Mouse (Mus musculus): ENCODE data around the gene Cldn4. TPM values are rescaled to one million over a fixed set of nuclear protein-coding genes. Genes with fewer than 3 reads are reported as not detected.
A peak's percentile ranks its signal among the peaks of the same experiment; 100 is the strongest.

Gene Cldn4
- polyA plus RNA-seq, 1 experiment from 2014 or later, result 16.9 TPM

DNA sequence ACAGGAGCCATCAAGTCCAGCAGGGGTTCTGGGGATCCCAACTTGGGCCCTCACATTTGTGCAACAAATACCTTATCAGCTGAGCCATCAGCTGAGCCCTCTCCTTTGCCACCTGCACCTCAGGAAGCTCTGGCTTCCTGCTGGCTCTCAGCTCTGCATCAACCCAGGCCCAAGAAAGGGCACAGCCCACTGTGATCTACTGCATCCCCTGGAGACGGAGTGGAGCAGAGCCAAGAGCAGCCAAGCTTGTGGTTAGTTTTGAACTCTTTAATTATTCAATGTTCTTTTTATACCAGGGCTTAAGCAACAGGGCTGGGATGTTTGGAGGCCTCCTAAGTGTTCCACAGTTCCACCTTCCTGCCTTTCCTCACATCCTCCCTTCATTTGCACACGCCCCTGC, 13.7 kb upstream of the Cldn4 start:
- no peaks in the 10 kb centered on the region for H3K4me1 ChIP-seq (ENCODE audit: control insufficient read depth, insufficient read depth, low read length)
- no peak overlapping the region for H3K9ac ChIP-seq (replicated peaks; ENCODE audit: low read length)
- H3K4me3 ChIP-seq (ENCODE audit: low read depth, low read length), result no peak overlapping the region
- H3K4me2 ChIP-seq (ENCODE audit: low read depth, low read length), result no peak overlapping the region
- no peak overlapping the region for H3K27ac ChIP-seq (replicated peaks; ENCODE audit: low read depth, low read length)
- H3K9me3 ChIP-seq (replicated peaks; ENCODE audit: control insufficient read depth, low read length), result no peaks in the 10 kb centered on the region
- no peaks in the 10 kb centered on the region for H3K36me3 ChIP-seq (replicated peaks; ENCODE audit: control insufficient read depth, insufficient read depth, low read depth, low read length)
- ATAC-seq (replicated peaks; ENCODE audit: insufficient number of reproducible peaks, low FRiP score, low TSS enrichment, low read depth), result no peak
- DNase-seq (ENCODE audit: low spot score), result no peak
- H3K27me3 ChIP-seq (ENCODE audit: control insufficient read depth, insufficient read depth, low read length), result no peaks in the 10 kb centered on the region
- WGBS, result 70% methylated on average over 2 of the region's 2 CpGs

DNA sequence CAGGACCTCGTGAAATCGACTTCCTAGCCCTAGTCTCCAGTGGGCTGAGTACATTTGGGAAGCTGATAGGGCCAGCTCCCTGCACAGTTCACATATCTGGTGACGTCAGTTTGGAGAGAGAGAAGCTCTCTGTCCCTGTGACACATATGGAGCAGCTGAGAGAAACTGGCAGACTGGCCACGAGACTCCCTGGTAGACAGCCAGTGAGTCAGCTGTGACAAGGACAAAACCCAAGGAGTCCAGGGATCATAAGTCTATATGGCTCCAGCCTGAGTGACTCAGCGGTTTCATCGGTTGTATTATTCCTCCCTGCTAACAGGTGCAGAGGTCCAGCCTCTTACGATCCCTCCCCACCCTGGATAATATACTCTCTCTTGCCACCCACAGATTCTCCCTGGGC, 12.4 kb upstream of the Cldn4 start:
- no peaks in the 10 kb centered on the region for H3K27me3 ChIP-seq (ENCODE audit: control insufficient read depth, insufficient read depth, low read length)
- DNase-seq (ENCODE audit: low spot score) (no peak), ATAC-seq (replicated peaks; ENCODE audit: insufficient number of reproducible peaks, low FRiP score, low TSS enrichment, low read depth) (no peak)
- H3K4me2 ChIP-seq (ENCODE audit: low read depth, low read length), result no peak overlapping the region
- H3K4me3 ChIP-seq (ENCODE audit: low read depth, low read length), result no peak overlapping the region
- 72% methylated on average over 7 of the region's 7 CpGs for WGBS
- H3K36me3 ChIP-seq (replicated peaks; ENCODE audit: control insufficient read depth, insufficient read depth, low read depth, low read length), result no peaks in the 10 kb centered on the region
- no peak overlapping the region for H3K9ac ChIP-seq (replicated peaks; ENCODE audit: low read length)
- no peak overlapping the region for H3K27ac ChIP-seq (replicated peaks; ENCODE audit: low read depth, low read length)
- H3K4me1 ChIP-seq (ENCODE audit: control insufficient read depth, insufficient read depth, low read length), result no peaks in the 10 kb centered on the region
- H3K9me3 ChIP-seq (replicated peaks; ENCODE audit: control insufficient read depth, low read length), result no peaks in the 10 kb centered on the region

DNA sequence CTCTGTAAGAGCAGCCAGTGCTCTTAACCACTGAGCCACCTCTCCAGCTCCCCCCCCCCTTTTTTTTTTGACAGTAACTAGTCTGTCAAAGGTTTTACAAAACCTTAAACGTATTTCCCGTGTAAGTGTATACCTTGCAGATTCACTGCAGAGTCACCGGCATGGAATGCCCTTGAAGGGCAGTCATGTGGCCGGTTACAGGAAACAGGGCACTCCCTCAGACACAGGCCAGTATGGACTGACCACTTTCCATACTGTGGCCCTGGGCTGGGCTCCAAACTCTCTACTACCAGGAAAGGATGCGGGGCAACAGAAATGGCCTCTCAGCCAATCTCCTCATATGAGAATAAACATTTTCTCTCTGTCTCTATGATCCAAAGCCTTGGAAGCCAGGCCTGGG, 8.8 kb upstream of the Cldn4 start:
- ATAC-seq (replicated peaks; ENCODE audit: insufficient number of reproducible peaks, low FRiP score, low TSS enrichment, low read depth), result no peak
- 68% methylated on average over 5 of the region's 5 CpGs for WGBS
- H3K4me2 ChIP-seq (ENCODE audit: low read depth, low read length), result no peak overlapping the region
- no peak for DNase-seq (ENCODE audit: low spot score)
- no peak overlapping the region for H3K9ac ChIP-seq (replicated peaks; ENCODE audit: low read length)
- H3K27ac ChIP-seq (replicated peaks; ENCODE audit: low read depth, low read length), result no peak overlapping the region
- no peaks in the 10 kb centered on the region for H3K36me3 ChIP-seq (replicated peaks; ENCODE audit: control insufficient read depth, insufficient read depth, low read depth, low read length)
- H3K27me3 ChIP-seq (ENCODE audit: control insufficient read depth, insufficient read depth, low read length), result no peaks in the 10 kb centered on the region
- no peaks in the 10 kb centered on the region for H3K4me1 ChIP-seq (ENCODE audit: control insufficient read depth, insufficient read depth, low read length)
- H3K4me3 ChIP-seq (ENCODE audit: low read depth, low read length), result no peak overlapping the region
- no peaks in the 10 kb centered on the region for H3K9me3 ChIP-seq (replicated peaks; ENCODE audit: control insufficient read depth, low read length)

DNA sequence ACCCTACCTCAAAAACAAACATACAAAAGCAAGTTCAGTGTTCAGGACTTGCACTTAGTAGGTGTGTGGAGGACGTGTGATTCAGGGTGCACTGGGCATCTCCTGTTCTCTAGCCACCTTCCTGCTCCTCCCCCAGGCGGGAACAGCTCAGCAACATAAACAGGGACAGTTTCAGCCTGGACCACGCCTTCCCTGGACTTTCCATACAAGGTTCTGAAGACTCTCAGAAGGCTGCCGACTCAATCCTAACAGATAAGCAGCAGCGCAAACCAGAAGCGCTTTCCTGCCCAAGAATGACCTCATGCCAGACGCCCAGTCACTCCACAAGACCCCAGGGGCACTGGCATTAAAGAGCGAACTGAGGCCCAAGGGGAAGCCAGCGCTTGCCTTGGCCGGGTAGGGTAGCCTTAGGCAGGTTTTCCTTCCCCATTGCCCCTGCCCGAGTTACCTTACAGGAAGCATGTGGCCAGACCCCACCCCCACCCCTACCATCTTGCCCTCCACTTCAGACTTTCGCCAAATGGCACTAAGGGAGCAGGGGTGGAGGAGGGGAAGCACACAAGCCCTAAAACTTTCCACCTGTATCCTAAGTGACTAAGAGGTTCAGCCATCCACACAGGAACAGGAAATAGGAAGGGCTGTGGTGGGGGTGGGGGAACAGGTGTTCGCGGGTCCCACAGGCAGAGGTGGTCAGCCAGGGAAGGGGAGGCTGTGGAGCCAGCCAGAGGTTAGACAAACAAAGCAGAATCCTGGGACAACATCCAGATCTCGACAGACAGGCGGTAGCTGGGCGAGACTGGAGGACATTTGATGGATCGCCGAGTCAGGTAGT, 4.5 kb upstream of the Cldn4 start:
- no peak for DNase-seq (ENCODE audit: low spot score)
- no peak overlapping the region for H3K4me2 ChIP-seq (ENCODE audit: low read depth, low read length)
- no peak for ATAC-seq (replicated peaks; ENCODE audit: insufficient number of reproducible peaks, low FRiP score, low TSS enrichment, low read depth)
- no peak overlapping the region for H3K9ac ChIP-seq (replicated peaks; ENCODE audit: low read length)
- peaks cover 2% of the 10 kb centered on the region; the same call in 1 of the 2 replicates for H3K4me1 ChIP-seq (ENCODE audit: control insufficient read depth, insufficient read depth, low read length)
- H3K4me3 ChIP-seq (ENCODE audit: low read depth, low read length), result no peak overlapping the region
- no peak overlapping the region for H3K27ac ChIP-seq (replicated peaks; ENCODE audit: low read depth, low read length)
- WGBS, result 37% methylated on average over 19 of the region's 19 CpGs
- no peaks in the 10 kb centered on the region for H3K9me3 ChIP-seq (replicated peaks; ENCODE audit: control insufficient read depth, low read length)
- no peaks in the 10 kb centered on the region for H3K36me3 ChIP-seq (replicated peaks; ENCODE audit: control insufficient read depth, insufficient read depth, low read depth, low read length)
- H3K27me3 ChIP-seq (ENCODE audit: control insufficient read depth, insufficient read depth, low read length), result peaks cover 14% of the 10 kb centered on the region

DNA sequence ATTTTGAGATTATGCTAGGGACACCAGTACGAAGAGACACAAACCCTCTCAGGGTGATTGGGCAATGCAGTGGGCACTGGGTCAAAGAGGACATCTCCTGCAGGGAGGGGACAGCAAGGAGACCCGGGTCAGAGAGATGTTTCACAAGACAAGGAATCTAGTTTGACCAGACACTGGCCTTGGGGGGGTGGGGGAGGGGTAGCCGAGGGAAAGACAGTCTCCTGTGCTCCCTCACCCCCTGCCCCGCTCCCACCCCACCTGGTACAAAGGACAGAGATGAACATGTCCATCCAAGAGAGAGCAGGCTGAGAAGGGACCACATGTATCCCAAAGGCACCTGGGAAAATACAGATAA, 1.3 kb upstream of the Cldn4 start:
- Histone ChIP-seq H3K4me3 (ENCODE audit: low read depth, low read length) (no peak overlapping the region), H3K9me3 (replicated peaks; ENCODE audit: control insufficient read depth, low read length) (no peaks in the 10 kb centered on the region), H3K4me2 (ENCODE audit: low read depth, low read length) (no peak overlapping the region), H3K9ac (replicated peaks; ENCODE audit: low read length) (no peak overlapping the region), H3K27ac (replicated peaks; ENCODE audit: low read depth, low read length) (no peak overlapping the region), H3K36me3 (replicated peaks; ENCODE audit: control insufficient read depth, insufficient read depth, low read depth, low read length) (no peaks in the 10 kb centered on the region), H3K27me3 (ENCODE audit: control insufficient read depth, insufficient read depth, low read length) (peaks cover 30% of the 10 kb centered on the region), H3K4me1 (ENCODE audit: control insufficient read depth, insufficient read depth, low read length) (peaks cover 2% of the 10 kb centered on the region; the same call in 1 of the 2 replicates)
- DNase-seq (ENCODE audit: low spot score) (no peak), ATAC-seq (replicated peaks; ENCODE audit: insufficient number of reproducible peaks, low FRiP score, low TSS enrichment, low read depth) (no peak)
- WGBS, result 57% methylated on average over 4 of the region's 4 CpGs

DNA sequence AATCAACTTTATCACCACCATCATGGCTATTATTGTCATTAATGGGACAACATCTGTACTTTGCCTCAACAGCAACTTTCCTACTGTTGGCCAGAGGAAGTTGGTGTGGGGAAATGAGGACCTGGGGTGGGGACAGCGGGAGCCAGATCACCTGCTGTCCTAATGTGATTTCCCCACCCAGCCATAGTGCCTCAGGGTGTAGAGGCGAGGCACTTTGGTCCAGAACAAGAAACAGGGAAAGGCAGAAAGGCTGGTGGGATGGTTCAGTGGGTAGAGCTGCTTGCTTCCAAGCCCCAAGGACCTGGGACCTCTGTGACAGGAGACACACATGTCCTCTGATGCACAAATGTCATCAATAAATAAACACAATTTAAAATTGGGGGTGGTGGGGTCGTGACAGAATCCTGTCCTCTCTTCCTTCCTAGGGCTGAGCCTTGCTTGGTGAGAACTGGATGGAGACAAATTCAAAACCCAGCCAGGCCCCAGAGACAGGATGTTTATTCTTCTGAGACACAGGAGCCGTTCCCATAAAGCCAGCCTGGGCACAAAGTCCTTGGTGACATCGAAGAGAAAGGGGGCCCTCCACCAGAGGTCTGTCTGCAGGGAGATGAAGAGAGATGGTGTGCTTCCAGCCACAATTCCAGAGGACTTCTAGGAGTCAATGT, 818 bp upstream of the Cldn4 start:
- H3K9ac ChIP-seq (replicated peaks; ENCODE audit: low read length), result no peak overlapping the region
- no peaks in the 10 kb centered on the region for H3K36me3 ChIP-seq (replicated peaks; ENCODE audit: control insufficient read depth, insufficient read depth, low read depth, low read length)
- no peak overlapping the region for H3K4me2 ChIP-seq (ENCODE audit: low read depth, low read length)
- H3K9me3 ChIP-seq (replicated peaks; ENCODE audit: control insufficient read depth, low read length), result no peaks in the 10 kb centered on the region
- ATAC-seq (replicated peaks; ENCODE audit: insufficient number of reproducible peaks, low FRiP score, low TSS enrichment, low read depth) (no peak), DNase-seq (ENCODE audit: low spot score) (no peak)
- H3K4me3 ChIP-seq (ENCODE audit: low read depth, low read length), result no peak overlapping the region
- H3K4me1 ChIP-seq (ENCODE audit: control insufficient read depth, insufficient read depth, low read length), result peaks cover 2% of the 10 kb centered on the region; the same call in 1 of the 2 replicates
- H3K27ac ChIP-seq (replicated peaks; ENCODE audit: low read depth, low read length), result no peak overlapping the region
- whole genome bisulfite sequencing, result 54% methylated on average over 5 of the region's 5 CpGs
- H3K27me3 ChIP-seq (ENCODE audit: control insufficient read depth, insufficient read depth, low read length), result peaks cover 30% of the 10 kb centered on the region

DNA sequence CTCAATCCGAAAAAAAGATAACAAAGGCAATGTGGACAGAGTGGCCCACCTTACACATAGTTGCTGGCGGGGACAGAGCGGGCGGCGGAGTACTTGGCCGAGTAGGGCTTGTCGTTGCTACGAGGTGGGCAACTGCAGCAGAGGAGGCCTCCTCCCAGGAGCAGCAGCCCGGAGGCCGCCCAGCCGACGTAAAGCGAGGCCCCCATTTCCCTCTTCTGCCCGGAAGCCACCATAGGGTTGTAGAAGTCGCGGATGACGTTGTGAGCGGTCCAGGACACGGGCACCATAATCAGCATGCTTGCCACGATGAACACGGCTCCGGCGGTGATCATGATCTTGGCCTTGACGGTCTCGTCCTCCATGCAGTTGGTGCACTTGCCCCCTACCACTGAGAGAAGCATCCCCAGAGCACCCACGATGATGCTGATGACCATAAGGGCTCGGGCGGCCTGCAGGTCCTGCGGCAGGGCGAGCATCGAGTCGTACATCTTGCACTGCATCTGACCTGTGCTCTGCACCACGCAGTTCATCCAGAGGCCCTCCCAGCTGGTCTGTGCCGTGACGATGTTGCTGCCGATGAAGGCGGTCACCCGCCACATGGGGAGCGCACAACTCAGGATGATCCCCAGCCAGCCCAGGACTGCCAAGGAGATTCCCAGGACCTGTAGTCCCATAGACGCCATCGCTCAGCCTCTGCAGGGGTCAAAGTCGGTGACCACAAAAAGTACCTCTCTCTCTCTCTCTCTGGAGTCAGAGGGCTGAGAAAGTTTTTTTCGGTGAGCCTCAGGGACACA, 474 bp downstream of the Cldn4 start:
- H3K9ac ChIP-seq (replicated peaks; ENCODE audit: low read length), result peak overlapping the region; percentile 37
- no peaks in the 10 kb centered on the region for H3K36me3 ChIP-seq (replicated peaks; ENCODE audit: control insufficient read depth, insufficient read depth, low read depth, low read length)
- peaks cover 30% of the 10 kb centered on the region for H3K27me3 ChIP-seq (ENCODE audit: control insufficient read depth, insufficient read depth, low read length)
- peaks cover 2% of the 10 kb centered on the region; the same call in 1 of the 2 replicates for H3K4me1 ChIP-seq (ENCODE audit: control insufficient read depth, insufficient read depth, low read length)
- ATAC-seq (replicated peaks; ENCODE audit: insufficient number of reproducible peaks, low FRiP score, low TSS enrichment, low read depth), result no peak
- DNase-seq (ENCODE audit: low spot score), result no peak
- peak overlapping the region; percentile 59 for H3K27ac ChIP-seq (replicated peaks; ENCODE audit: low read depth, low read length)
- H3K4me3 ChIP-seq (ENCODE audit: low read depth, low read length), result peak overlapping the region; percentile 22
- no peaks in the 10 kb centered on the region for H3K9me3 ChIP-seq (replicated peaks; ENCODE audit: control insufficient read depth, low read length)
- WGBS, result 12% methylated on average over 43 of the region's 43 CpGs
- peak overlapping the region; percentile 15; the same call in 1 of the 2 replicates for H3K4me2 ChIP-seq (ENCODE audit: low read depth, low read length)

Data from embryonic facial prominence, embryonic 11.5 days (tissue).